Mouse (Mus musculus) embryo, embryonic 9.5 days (tissue): Measurements from ENCODE around the gene Tmem108.

Experiments
- DNase-seq: peaks from one replicate; pipeline ENCODE4 v3.0.0-alpha.2; 2017; ENCODE audit errors: extremely low spot score

Gene Tmem108

DNA sequence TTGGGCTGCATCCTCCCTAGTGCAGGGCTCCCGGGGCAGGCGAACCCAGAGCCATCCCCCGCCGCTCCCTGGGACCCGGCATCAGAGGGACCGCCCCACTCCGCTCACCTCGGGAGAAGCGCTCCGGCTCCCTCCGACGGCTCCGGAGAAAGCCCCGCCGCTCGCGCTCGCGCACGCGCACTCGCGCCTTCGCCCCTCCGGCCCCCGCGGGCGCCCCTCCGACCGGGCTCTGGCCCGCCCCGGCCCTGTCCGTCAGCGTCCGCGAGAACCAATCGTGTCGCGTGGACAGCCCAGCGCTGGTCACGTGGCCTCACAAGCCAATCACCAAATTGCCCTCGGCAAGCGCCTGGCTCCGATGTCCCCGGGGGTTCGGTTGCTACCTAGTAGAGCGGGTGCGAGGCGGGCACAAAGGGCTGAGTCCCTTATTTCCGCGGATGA lies at the start of gene Tmem108:
TSS of gene Tmem108 (minus strand) at position 191 of the 438 bp plus-strand sequence.
- peak; percentile 90 for DNase-seq

DNA sequence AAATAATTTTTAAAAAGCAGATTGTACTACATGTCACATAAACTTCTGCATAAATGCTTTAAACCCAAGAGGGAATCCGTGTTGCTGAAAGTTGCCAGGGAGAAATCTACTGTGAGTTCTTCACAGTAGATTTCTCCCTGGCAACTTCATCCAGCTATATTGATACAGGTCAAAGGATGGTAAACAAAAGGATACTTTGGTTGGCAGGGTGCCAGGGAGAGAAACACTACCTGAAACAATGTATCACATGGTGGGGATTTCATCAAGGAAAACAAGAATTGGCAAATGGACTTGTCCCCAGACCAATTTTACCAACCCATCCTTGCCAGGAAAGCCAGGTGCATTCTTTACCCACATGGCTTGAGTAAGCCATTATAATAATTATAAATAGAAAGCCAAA lies 27.4 kb upstream of the Tmem108 start:
- no peak for DNase-seq

DNA sequence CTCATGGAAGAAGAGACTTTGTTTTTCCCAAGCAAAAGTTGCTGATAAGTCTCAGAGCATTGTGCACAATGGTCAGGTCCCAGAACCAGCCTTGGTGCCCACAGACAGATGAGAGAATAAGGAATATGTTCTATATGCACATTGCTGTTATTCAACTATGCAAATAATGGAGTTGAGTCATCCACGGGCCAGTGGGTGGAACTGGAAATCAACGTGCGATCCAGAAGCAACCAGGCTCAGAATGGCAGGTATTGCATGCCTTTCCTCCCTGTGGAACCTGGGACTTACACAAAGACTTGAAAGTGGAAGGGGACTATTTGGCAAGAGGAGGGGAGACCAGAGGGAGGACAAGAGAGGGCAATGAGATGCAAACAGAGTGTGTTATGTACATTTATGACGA lies 22.5 kb upstream of the Tmem108 start:
- DNase-seq, result no peak

DNA sequence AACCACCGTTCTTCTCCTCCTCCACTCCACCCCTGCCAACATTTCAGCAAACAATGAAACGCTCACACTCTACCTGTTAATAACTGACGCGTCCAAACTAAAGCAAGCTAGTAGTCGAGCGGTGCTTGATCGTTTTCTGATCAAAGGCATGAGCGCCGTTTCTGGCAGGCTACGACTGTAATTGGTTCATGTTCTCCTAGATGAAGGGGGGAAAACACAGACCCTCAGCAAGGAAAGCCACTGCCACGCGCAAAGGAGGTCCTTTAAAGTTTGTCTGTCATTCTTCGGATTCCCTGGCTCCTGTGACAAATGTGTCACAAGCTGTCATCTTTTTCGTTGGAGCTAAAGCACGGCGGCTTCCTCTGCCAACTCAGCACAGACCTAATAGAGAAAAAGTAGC lies 21.6 kb upstream of the Tmem108 start:
- no peak for DNase-seq

DNA sequence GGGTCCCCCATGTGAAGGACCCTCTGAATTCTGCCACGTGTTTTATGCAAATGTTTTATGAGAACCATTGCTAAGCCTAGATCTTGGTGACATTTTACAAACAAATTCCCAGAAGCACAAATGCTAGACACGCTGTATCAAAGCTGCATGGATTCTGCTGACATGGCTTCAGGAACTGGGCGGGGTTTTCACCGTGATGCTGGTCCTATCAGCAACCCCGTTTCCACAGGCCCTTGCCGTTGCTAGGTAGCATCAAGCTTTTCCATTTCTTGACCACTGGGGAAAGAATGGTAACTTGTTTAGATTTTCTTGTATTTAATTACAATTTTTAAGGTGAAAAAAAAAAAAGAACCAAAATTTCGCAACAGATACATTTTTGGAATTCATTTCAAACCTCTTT lies 20.7 kb upstream of the Tmem108 start:
- DNase-seq, result no peak

DNA sequence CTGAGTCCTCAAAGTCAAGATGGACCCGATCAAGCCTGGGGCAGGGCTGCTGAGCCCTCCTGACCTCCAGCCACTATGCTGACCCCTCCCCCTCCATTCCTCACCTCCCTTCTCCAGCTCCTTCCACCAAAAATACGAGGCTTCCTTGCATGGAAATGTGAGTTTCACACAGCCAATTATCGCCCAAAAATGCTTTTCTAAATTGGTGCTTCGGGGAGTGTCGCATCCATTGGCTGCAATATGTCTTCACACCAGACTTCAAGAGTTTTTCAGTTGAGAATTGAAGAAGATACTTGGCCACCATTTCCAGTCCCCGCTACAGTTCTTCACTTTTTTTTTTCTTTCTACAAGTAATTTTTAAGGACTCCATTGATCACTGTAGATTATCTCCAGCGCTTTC lies 19.8 kb upstream of the Tmem108 start:
- no peak for DNase-seq

DNA sequence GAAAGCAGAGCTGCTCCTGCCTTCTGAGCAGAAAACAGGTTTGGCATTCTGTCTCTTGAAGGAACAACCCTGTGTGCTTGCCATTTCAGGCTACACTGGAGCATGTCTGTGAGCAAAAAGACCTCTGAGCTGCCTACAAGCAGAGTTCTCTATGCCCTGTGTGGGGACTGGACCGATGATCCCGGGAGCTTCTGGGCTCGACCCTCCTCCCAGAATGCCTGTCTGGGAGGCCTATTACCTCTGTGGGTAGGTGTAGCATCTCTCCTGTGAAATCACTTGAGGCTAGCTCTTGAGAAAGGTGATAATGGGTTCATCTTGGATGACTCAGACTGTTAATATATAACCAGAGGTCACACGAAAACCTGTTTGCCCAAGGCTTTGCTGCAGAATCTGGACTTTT lies 19.0 kb upstream of the Tmem108 start:
- DNase-seq, result no peak

DNA sequence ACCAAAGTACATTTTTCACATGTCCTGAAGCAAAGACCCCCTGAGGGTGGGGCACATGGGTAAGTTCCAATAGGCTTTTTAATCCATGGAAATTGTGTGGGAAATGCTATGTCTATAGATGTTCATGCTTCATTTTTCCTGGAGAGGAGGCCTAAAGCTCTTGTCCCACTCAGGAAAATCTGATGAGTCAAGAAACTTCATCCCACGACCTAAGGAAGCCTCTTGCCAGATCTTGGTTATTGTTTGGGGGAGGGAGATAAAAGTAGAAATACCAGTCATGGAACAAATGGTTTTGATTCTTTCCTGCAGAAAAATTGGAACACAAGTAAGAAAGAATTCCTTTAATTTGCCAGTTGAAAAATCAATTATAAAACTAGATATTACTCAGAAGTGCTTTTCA lies 16.5 kb upstream of the Tmem108 start:
- DNase-seq, result no peak

DNA sequence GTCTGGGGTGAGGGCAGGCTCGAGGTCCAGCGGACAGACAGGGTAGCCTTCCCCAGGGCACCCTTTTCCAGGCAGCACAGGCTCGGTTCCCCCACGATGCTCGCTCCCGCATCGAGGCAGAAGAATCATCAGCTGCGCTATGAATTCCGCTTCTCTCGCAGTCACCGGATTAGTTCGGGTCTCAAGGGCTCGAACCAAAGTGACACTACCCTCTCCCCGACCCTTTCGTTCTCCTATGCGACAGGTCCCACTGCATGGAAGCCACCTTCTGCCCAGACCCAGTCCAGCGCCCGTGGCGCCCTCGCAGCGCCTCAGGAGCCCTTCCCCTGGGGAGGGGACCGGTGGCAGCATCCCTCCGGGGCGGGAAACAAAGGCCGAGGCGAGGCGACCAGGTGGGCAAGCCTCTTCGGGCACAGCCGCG lies 476 bp downstream of the Tmem108 start:
- DNase-seq, result no peak

DNA sequence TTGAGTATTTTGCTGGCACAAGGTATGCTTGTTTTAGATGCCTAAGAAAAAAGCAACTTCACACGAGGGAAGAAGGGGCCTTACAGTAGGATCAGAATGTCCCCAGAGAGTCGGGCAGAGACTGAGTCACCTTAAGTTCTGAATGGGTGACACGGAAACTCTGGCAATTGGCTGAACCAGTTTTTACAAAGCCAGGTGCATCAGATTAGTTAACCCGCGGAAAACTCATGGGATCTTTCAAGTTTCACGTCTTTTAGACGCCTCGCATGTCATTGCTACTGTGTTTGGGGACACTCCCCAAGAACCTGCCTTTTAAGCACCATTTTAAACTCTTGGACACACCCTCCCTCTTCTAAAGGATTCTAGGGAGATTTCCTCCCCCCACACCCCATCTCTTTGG lies 1.3 kb downstream of the Tmem108 start:
- no peak for DNase-seq

DNA sequence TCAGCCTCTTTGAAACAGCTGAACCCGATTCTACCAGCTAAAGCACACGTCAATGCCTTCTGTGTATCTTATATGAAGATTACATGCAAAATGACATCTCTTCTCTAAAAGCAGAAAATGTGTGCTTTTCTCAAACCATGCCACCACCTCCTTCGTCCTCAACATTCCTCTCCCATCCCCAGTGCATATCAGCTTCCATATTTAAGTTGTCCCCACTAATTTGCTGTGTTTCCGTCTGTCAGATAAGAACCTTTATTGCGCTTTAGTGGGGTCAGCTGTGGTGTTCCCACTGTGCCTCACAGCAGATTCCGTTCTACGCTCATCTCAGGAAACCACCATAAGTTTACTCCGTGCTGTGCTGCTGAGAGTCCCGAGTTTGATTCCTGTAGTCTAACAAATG lies 1.8 kb downstream of the Tmem108 start:
- DNase-seq, result no peak

DNA sequence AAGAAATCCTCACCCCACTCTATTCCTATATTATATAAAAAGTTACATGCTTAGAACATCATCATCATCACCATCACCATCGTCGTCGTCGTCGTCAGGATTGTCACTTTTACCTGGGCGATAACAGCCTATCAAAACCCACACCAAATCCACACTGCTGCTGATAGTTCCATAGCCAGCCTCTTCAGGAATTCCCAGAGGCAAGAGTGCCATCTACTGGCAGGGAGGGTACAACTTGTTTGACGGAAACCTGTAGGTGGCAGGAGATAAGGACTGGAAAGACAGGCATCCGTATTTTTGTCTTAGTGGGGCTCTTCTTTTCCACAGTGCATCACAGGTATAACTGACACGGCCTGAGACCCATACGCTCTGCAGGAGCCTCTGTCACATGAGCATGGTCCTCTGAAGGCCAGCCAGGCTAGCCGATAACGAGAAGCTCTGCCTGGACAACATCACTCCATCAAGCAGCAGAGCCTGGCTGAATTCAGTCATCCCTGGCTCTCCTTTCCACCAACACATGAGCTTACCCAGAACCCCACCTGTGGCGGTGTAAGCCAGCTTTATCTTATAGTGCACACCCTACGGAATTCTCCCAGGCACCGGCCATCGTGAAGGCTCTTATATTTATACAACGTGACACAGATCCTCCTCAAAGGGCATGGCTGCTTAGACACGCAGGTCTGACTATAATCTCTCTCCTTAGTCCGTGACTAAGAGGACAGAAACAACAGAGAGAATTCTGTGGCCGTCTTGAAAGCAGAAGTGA lies 2.5 kb downstream of the Tmem108 start:
- DNase-seq, result peak; percentile 86

DNA sequence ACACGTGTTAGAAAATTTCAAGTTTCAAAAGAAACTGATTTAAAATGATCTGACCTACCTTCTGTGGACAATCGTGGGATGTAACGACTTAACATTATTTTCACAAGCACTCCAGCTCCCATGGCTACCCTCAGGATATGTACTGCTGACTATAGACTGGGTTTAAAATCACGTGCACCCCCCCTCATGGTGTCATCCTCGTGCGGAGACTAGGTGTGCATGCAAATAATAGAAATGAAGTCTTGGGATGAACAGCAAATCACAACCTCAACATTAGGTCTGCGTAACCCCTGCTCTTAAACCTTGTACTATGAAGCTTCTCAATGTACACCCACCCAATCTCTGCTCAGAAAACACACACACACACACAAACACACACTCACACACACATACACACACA lies 3.4 kb downstream of the Tmem108 start:
- no peak for DNase-seq

DNA sequence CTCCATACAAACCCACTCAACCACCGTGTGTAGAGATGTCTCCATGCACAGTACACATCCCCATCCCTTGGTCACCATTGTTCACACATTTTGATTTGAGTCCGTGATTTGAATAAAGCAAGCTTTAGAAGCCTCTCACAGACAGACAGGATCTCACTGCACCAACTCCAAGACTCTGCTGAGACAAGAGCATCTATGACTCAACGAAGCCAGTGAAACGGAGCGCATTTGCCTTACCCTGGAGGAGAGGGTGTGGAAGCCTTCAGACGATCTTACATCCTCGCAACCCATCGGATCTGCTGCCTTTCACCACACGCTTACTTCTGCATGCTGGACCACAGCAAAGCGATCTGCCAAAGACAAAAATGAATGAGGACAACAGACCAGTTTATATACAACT lies 9.0 kb downstream of the Tmem108 start:
- no peak for DNase-seq

DNA sequence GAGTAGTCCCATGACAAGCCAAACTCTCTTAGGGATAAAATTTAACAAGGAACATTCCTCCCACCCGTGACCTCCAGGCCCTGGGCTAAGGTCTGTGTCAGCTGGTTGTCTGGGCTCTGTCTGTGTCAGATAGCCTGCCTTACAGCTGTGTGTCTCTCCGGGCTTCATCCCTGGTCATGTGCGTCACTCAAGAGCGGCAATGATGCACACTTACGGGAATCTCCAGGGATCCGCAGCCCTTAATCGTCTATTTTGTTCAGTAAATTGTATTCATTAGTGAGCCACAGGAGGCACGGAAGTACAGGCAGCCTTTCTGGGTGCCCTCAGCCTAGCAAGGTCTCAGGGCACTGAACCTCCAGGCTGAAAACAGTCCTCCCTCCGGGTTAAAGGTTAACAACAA lies 10.1 kb downstream of the Tmem108 start:
- peak; percentile 20 for DNase-seq

DNA sequence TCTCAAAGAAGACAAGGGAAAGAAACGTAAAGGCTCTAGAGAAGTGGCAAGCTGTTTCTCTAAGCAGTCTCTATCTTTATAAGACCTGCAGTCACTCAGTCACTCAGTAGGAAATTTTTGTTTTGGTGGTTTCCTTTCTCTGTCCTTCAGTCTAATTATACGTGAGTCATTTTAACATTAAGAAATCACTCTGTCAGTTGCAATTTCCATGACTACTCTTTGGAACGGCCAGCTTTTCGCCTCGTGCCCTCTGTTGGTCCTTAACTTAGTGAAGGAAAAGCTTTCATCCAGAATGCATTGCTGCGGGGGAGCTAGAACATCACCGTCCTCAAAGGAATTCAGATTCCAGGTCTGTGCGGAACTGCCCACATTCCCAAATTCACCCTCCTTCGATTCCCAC lies 11.1 kb downstream of the Tmem108 start:
- no peak for DNase-seq

DNA sequence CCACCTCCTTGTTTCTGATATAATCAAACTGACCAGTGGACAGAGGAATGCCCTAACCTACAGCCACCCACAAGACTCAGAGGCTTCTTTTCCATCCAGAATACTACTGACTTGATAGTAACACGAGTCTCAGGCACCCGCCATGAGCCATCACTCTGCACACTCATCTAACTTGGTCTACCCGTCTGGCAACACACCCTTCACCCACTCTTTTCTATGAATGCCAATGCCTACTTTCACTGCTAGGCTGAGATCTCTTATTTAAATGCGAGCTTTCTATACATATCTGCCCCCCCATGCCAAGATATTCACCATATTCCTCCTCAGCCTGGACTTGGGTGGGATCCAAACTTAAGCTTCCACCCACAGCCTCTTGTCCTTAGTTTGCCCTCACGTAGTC lies 15.0 kb downstream of the Tmem108 start:
- no peak for DNase-seq

DNA sequence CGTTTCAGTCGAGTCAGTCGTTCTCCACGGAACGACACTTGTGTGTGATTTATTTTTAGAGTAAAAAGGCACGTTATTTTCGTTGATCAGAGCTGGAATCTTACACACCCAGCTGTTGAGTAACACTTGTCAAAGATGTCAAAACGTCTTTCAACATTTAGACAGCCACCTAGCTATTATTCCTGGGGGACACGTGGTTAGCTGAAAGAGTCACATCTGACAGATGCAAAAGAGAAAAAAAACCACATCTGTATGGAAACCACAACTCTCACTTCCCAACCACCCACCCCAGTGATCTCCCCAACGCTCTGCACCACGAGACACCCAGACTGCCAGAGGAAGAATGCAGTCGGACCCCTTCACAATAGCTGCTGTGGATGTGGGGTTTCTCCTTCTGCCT lies 21.5 kb downstream of the Tmem108 start:
- DNase-seq, result no peak

DNA sequence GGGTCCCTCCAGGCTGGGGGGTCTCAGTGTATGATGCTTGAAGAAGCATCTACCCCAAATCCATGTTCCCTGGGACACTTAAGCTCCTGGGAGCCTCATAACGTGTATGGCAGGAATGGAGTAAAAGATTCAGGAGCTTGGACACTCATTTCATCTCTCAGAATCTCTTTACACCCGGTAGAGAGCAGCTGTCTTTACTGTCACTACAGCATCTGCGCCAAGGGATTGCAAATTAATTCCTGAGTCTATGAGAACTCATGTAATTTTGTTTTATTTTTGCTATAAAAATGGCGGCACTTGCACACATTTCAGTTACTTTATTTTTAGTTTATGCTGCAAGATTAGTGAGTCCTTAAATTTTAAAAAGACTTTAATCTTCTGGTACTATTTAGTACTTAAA lies 22.6 kb downstream of the Tmem108 start:
- no peak for DNase-seq

DNA sequence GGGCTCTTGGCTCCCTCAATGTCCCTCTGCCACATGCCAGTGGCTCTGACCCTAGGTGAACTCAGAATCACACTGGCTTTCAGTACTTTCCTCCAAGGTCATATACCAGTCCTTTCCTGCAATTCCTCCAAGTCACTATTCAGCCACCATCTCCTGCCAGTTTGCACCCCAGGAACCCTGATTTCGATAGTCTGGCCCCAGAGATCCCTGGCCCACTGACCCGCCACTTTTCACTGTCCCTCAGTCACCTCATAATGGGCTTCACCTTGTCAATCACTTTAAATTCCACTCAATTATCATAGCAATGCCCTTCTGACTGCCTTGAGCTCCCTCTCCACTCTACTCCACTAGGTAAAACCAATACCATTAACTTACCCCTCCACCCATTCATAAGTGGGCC lies 31.9 kb downstream of the Tmem108 start:
- DNase-seq, result no peak

DNA sequence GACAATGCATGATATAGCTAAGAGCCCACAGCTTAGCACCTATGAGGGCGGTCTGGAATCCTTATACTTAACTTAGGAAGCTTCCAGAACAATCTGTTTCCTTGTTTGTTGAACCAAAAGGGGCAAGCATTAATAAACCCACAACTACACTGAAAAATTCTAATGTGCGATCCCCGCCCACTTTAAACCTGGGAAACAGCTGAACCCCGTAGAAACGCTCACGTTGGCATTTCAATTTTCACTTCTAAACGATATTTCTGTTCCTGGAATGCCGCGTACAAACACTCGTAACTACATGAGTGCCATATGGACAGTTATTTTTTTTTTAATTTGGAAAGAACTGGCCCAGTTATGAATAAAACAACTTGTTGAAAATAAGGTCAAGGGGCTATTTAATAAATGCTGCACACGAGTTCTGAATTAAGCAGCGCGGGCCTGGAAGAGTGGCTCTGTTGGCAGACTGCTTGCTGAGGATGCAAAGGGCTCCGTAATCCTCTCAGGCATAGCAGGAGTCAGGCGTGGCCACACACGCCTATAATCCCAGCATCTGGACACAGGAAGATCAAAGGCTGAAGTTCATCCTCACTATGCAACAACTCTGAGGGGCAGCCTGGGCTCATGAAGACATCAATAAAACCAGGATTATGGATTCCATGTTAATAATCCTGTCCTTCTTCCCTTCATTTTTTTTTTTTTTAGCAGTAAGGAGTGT lies 34.7 kb downstream of the Tmem108 start:
- DNase-seq, result no peak

DNA sequence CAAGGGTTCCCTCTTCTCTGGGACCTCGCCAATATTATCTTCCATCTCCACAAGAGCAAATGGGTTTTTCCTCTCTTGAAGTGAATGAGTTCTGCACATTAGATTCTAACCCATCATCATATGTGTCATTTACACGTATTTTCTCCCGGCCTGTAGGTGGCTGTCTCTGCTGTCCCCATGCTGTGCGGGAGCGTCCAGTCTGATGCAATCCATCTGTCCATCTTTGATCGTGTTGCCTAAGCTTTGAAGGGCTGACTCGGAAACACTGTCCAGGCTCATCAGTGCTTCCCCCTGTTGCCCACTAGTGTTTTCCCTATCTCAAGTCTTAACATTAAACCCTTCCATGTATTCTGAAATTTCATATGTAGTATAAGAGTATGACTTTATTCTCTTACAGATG lies 36.1 kb downstream of the Tmem108 start:
- no peak for DNase-seq

DNA sequence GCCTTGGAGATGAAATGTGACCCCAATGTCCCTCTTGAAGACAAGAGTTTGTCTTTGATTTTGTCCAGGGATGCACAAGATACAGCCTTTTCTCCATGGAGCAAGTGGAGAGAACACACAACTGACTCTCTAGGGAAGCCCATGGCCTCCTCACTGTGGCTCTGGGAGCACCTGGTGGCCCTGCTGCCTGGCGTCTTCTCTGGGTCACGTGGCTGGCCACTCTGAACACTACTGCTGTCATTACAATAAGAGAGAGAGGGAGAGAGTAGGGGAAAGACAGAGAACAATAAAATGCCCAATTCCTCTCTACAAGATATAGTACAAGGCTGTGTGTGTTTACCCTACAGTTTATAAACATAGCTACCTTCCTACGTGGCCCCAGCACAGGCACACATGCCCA lies 40.2 kb downstream of the Tmem108 start:
- no peak for DNase-seq

DNA sequence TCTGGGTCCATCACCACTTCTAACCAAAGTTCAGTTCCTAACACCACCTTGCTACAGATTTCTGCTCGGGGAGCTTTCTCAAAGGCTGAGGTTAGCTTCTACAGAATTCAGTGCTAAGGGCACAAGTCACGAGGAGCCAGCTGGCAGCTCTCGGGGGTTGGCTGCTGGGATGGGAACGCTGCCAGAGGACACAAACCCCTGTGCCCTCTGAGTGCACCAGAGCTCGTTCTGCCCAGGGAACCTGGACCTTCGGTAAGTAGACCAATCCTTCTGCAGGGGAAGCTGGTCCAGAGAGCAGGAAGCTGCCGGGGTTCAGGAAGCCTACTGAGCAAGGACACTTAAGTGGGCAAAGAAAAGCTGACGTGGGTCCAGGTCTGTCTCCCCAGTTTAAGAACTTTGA lies 40.6 kb downstream of the Tmem108 start:
- no peak for DNase-seq
